Mouse (Mus musculus): ENCODE measurements around the gene Bbs9. TPM values are rescaled to one million over a fixed set of nuclear protein-coding genes. Genes with fewer than 3 reads are reported as not detected.

Gene Bbs9
- polyA plus RNA-seq, 1 experiment from 2014 or later = 20.4 TPM

DNA sequence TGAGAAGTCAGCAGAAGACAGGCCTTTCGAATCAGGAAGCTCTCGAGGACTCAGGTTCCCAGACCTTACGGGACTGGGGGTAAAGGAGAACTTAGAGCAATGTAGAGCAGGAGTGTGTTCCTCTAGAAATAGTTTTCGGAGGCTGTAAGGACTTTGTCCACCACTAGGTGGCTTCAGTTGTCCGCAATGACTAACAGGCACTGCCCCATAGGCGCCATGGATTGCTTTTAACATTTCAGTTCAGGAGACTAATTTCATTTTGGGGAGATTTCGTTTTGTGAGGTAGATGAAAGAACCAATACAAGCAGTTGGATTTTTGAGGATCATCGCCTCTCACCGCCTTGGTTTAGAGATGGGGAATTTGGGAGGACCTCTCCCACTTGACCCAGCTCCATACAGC lies 149.5 kb downstream of the Bbs9 start:
- H3K27me3 ChIP-seq = no peaks in the 10 kb centered on the region
- H3K27ac ChIP-seq = no peak overlapping the region
- no peaks in the 10 kb centered on the region for H3K9me3 ChIP-seq
- no peak overlapping the region for H3K4me3 ChIP-seq (replicated peaks)
- H3K9ac ChIP-seq = no peak overlapping the region
- no peaks in the 10 kb centered on the region for H3K36me3 ChIP-seq (replicated peaks)
- H3K4me2 ChIP-seq = no peak overlapping the region
- no peaks in the 10 kb centered on the region for H3K4me1 ChIP-seq
- ATAC-seq (ENCODE audit: low FRiP score) = no peak
- 58% methylated on average over 9 of the region's 9 CpGs for WGBS

DNA sequence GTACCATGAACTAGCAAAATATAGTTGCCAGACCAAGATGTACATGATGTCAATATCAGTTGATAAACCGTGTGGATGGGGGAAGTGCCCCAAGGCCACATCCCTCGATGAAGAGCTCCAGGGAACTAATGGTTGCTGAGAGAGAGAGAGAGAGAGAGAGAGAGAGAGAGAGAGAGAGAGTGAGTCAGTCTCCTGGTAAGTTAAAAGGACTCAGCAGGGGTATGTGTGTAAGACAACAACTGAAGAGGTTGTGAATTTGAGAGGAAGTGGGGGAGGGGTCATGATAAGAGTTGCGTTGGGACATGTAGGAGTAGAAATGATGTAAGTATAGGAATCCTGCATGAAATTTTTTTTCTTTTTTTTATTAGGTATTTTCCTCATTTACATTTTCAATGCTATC lies 150.5 kb downstream of the Bbs9 start:
- no peaks in the 10 kb centered on the region for H3K36me3 ChIP-seq (replicated peaks)
- no peak overlapping the region for H3K9ac ChIP-seq
- 84% methylated on average over 3 of the region's 3 CpGs for WGBS

DNA sequence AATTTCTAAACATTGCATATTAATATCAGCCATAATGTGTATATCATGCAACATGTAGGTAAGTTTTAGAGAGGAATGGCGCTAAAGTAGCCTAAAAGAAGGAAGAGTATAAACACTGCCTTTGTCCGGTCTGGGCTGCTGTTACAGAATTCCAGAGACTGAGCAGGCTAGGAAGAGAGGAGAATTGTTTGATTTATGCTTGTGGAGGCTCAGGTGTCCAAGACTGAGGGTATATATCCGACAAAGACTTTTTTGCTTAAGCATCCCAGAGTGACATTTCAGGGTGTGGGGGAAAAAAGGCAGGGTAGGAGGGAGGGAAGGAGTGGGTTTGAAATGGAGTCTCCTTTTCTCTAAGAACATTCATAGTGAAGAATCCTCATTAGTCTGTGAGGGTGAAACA lies 152.4 kb downstream of the Bbs9 start:
- Histone ChIP-seq H3K27me3 (no peaks in the 10 kb centered on the region), H3K36me3 (replicated peaks) (no peaks in the 10 kb centered on the region), H3K4me2 (no peak overlapping the region), H3K9me3 (no peaks in the 10 kb centered on the region), H3K9ac (no peak overlapping the region), H3K27ac (no peak overlapping the region), H3K4me1 (no peaks in the 10 kb centered on the region), H3K4me3 (replicated peaks) (no peak overlapping the region)
- no peak for ATAC-seq (ENCODE audit: low FRiP score)
- 83% methylated on average over 3 of the region's 3 CpGs for WGBS

More for the DNA sequence above, 150.5 kb downstream of the Bbs9 start:
- H3K4me1 ChIP-seq = no peaks in the 10 kb centered on the region
- H3K4me2 ChIP-seq = no peak overlapping the region
- no peaks in the 10 kb centered on the region for H3K9me3 ChIP-seq
- H3K4me3 ChIP-seq (replicated peaks) = no peak overlapping the region
- ATAC-seq (ENCODE audit: low FRiP score) = no peak
- H3K27me3 ChIP-seq = no peaks in the 10 kb centered on the region
- H3K27ac ChIP-seq = no peak overlapping the region

DNA sequence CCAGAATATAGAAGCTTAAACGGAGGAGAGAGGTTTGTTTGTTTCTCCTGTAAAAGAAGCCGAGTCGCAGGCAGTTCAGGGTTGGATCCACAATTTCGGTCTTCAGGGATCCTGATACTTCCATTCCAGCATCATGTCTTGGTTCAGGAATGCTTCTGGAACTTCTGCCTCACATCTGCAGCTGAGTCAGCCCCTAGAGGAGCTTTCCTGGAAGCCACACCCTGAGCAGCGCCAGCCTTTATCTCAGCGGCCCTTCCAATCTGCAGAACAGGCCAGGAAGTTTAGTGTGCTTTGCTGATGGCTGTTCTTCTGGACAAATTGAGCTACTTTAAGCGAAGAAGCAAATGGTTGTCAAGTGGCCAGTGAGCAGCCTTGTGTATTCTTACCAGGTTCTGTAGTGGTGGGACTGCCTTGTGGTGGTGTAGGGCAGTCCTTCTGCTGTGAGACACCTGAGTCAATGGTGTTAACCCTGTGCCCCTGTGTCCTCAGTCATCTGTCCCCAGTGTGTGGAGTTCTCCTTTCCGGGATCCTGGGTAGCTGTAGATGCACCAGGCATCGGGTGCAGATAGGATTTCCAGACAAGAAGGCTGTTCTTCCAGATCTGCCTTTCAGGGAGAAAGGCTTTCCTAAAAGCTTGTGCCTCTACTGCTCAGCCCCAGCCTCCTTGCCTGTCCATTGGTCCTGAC lies 157.4 kb downstream of the Bbs9 start:
- H3K4me1 ChIP-seq = no peaks in the 10 kb centered on the region
- H3K36me3 ChIP-seq (replicated peaks) = no peaks in the 10 kb centered on the region
- H3K27ac ChIP-seq = no peak overlapping the region
- ATAC-seq (ENCODE audit: low FRiP score) = no peak
- no peaks in the 10 kb centered on the region for H3K27me3 ChIP-seq
- no peaks in the 10 kb centered on the region for H3K9me3 ChIP-seq
- 90% methylated on average over 9 of the region's 9 CpGs for WGBS
- H3K9ac ChIP-seq = no peak overlapping the region
- H3K4me2 ChIP-seq = no peak overlapping the region
- no peak overlapping the region for H3K4me3 ChIP-seq (replicated peaks)

DNA sequence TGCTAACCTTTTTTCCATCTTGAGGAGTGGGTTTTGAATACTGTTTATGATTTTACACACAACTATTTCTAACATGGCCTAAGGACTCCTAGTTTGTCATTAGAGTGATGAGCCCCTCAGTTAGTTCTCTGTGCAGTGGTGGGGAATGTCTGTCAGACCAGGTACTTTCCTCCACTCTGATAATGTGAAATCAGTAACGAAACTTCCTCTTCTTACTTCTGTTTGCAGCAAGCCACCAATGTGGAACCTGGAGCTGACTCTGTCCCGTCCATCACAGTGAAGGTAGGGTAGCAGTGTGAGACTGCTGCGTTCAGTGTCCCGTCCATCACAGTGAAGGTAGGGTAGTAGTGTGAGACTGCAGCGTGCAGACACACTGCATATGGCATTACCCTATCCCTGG lies 163.0 kb downstream of the Bbs9 start:
- ATAC-seq (ENCODE audit: low FRiP score) = no peak
- no peak overlapping the region for H3K4me2 ChIP-seq
- 0 out of 2 replicates have a peak, but pooled peaks cover 4% of the 10 kb centered on the region for H3K4me1 ChIP-seq
- H3K27ac ChIP-seq = no peak overlapping the region
- no peak overlapping the region for H3K9ac ChIP-seq
- H3K4me3 ChIP-seq (replicated peaks) = no peak overlapping the region
- H3K27me3 ChIP-seq = no peaks in the 10 kb centered on the region
- no peaks in the 10 kb centered on the region for H3K9me3 ChIP-seq
- WGBS = 93% methylated on average over 5 of the region's 5 CpGs
- no peaks in the 10 kb centered on the region for H3K36me3 ChIP-seq (replicated peaks)

DNA sequence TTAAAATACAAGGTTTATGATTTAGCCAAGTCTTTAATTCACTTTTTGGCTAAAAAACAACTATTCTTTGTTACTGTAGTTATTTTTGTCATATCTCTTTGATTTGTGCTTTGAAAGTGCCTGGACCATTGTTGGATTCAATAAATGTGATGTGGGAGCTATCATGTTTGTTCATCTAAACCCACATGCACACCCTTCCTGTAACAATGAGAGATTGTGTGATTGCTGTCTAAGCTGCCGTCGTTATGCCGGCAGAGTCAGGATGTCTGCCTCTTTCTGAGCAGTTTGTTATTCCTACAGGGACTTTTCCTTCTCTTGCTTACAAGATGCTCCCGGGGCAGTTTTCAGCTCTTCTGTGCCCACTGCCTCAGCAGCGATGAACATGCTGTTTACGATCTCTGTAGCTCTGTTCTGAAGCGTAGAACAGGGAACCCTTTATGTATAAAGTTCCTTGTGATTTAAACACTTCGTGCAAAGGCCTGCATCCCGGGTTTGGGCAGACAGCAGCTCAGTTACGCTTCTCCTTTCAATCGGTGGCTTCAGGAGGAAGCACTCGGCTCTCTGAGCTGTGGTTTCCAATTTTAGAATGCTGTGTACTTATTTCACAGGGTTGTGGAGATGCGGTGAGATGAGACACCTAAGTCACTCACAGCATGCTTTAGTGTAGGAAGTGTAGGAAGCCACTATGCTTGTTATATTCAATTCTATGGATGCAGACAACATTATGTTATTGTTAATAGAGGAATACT lies 165.3 kb downstream of the Bbs9 start:
- no peak overlapping the region for H3K9ac ChIP-seq
- H3K27ac ChIP-seq = no peak overlapping the region
- 71% methylated on average over 13 of the region's 13 CpGs for WGBS
- no peak overlapping the region for H3K4me3 ChIP-seq (replicated peaks)
- no peak for ATAC-seq (ENCODE audit: low FRiP score)
- H3K4me2 ChIP-seq = no peak overlapping the region
- H3K4me1 ChIP-seq = 0 out of 2 replicates have a peak, but pooled peaks cover 4% of the 10 kb centered on the region
- no peaks in the 10 kb centered on the region for H3K27me3 ChIP-seq
- no peaks in the 10 kb centered on the region for H3K36me3 ChIP-seq (replicated peaks)
- H3K9me3 ChIP-seq = no peaks in the 10 kb centered on the region

DNA sequence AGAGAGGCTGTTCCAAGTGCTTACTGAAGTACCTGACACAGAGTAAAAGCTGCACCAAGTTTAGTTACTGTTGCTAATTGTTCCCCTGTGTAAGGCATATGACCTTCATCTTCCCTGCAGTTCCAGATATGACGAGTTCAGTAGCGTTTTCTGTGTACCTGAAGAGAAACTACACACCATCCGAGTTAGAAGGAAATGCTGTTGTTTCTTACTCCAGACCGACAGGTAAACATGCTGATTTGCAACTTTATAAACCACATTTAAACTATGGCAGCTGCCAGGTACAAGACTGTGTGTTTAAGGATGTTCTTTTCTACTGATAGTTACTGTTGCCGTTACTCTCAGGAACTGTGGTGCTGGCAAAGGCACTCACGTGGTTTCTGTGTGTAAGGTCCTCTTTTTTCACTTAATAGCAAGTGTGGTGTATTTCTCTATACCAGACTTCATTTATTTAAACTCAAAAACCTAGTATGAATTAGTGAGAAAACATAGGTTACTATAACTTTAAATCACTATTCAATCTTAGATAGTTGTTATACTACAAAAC lies 170.4 kb downstream of the Bbs9 start:
- no peak for ATAC-seq (ENCODE audit: low FRiP score)
- no peak overlapping the region for H3K4me3 ChIP-seq (replicated peaks)
- H3K4me2 ChIP-seq = no peak overlapping the region
- no peaks in the 10 kb centered on the region for H3K9me3 ChIP-seq
- no peaks in the 10 kb centered on the region for H3K36me3 ChIP-seq (replicated peaks)
- H3K4me1 ChIP-seq = 0 out of 2 replicates have a peak, but pooled peaks cover 4% of the 10 kb centered on the region
- H3K27me3 ChIP-seq = no peaks in the 10 kb centered on the region
- H3K9ac ChIP-seq = no peak overlapping the region
- WGBS = 89% methylated on average over 6 of the region's 6 CpGs
- H3K27ac ChIP-seq = no peak overlapping the region

DNA sequence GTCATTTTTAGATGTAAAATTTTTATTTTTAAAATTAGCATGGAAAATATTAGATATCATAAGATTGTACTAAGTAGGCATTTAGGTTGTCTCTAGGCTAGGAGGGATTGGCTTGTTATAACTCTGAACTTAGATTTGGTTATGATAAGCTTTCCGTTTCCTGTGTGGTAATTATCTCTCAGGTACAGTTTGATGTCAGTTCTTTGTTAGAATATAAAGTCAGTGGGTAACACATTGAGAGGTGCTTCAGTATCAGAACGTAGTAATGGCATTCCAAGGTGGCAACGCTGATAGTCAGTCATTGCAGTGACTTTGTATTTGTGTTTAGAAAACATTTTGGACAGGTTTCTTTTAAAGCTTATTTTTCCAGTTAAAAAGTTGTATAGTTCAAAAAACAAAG lies 170.9 kb downstream of the Bbs9 start:
- Histone ChIP-seq H3K4me1 (0 out of 2 replicates have a peak, but pooled peaks cover 4% of the 10 kb centered on the region), H3K27me3 (no peaks in the 10 kb centered on the region), H3K36me3 (replicated peaks) (no peaks in the 10 kb centered on the region), H3K4me3 (replicated peaks) (no peak overlapping the region), H3K9me3 (0 out of 2 replicates have a peak, but pooled peaks cover 1% of the 10 kb centered on the region), H3K9ac (no peak overlapping the region), H3K4me2 (no peak overlapping the region), H3K27ac (no peak overlapping the region)
- WGBS = 91% methylated on average over 3 of the region's 3 CpGs
- ATAC-seq (ENCODE audit: low FRiP score) = no peak

DNA sequence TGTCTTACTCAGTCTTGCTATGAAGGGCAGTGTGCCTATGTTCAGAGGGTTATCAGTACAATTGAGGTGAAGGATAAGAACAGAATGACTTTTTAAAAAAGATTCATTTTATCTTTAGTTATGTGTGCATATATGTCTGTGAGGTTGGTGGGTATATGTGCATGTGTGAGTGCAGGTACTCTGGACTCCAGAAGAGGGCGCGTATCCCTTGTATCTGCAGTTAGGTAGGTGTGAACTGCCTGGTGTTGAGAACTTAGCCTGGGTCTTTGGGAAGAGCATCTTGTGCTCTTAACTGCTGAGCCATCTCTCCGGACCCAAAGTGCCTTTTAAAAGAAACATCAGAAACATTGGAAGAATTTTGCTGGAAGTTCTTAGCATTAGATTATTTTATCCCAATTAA lies 172.6 kb downstream of the Bbs9 start:
- ATAC-seq (ENCODE audit: low FRiP score) = no peak
- H3K36me3 ChIP-seq (replicated peaks) = no peaks in the 10 kb centered on the region; the same call in 1 of the 2 replicates
- no peaks in the 10 kb centered on the region for H3K4me1 ChIP-seq
- H3K4me3 ChIP-seq (replicated peaks) = no peak overlapping the region
- no peak overlapping the region for H3K9ac ChIP-seq
- 100% methylated on average over 3 of the region's 3 CpGs for WGBS
- H3K9me3 ChIP-seq = 0 out of 2 replicates have a peak, but pooled peaks cover 5% of the 10 kb centered on the region
- no peak overlapping the region for H3K4me2 ChIP-seq
- H3K27ac ChIP-seq = no peak overlapping the region
- no peaks in the 10 kb centered on the region for H3K27me3 ChIP-seq

DNA sequence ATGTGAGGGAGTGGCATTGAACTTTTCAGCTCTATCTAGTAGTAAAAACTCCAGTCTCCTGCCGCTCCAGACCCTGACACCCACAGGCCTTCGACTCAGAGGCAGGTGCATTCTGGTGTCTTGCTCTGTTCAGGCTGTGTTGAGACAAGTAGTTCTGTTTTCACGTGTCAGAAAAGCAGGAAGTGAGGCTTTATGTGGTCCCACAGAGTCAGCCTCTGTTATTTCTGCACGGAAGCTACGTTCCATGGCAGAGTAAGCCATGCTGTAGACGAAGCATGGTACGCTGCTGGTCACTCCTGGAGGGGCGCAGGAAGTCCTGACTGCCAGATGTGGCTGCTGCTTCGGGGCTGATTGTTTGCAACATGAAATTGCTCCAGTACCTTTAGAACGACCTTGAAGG lies 174.1 kb downstream of the Bbs9 start:
- 0 out of 2 replicates have a peak, but pooled peaks cover 5% of the 10 kb centered on the region for H3K9me3 ChIP-seq
- 88% methylated on average over 10 of the region's 10 CpGs for WGBS
- no peak for ATAC-seq (ENCODE audit: low FRiP score)

DNA sequence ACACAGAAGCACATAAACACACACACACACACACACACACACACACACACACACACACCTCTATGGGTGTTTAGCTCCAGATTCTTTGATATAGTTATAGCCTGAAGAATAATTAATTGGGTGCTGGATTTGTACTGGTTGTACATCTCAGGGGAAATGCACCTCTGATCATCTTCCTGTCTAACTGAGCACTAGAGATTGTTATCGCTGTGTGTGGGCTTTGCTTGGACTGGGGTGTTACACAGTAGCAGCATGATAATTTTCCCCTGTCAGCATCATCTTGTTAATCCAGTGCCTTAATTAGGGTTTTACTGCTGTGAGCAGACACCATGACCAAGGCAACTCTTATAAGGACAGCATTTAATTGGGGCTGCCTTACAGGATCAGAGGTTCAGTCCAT lies 175.3 kb downstream of the Bbs9 start:
- no peak overlapping the region for H3K4me3 ChIP-seq (replicated peaks)
- no peaks in the 10 kb centered on the region; the same call in 1 of the 2 replicates for H3K36me3 ChIP-seq (replicated peaks)
- no peaks in the 10 kb centered on the region for H3K4me1 ChIP-seq
- WGBS = 96% methylated on average over 1 of the region's 1 CpGs
- H3K27me3 ChIP-seq = no peaks in the 10 kb centered on the region
- H3K9ac ChIP-seq = no peak overlapping the region
- no peak for ATAC-seq (ENCODE audit: low FRiP score)
- 0 out of 2 replicates have a peak, but pooled peaks cover 5% of the 10 kb centered on the region for H3K9me3 ChIP-seq
- H3K27ac ChIP-seq = no peak overlapping the region
- H3K4me2 ChIP-seq = no peak overlapping the region

More for the DNA sequence above, 174.1 kb downstream of the Bbs9 start:
- Histone ChIP-seq H3K9ac (no peak overlapping the region), H3K4me2 (no peak overlapping the region), H3K36me3 (replicated peaks) (no peaks in the 10 kb centered on the region; the same call in 1 of the 2 replicates), H3K4me3 (replicated peaks) (no peak overlapping the region), H3K27ac (no peak overlapping the region), H3K4me1 (no peaks in the 10 kb centered on the region), H3K27me3 (no peaks in the 10 kb centered on the region)

DNA sequence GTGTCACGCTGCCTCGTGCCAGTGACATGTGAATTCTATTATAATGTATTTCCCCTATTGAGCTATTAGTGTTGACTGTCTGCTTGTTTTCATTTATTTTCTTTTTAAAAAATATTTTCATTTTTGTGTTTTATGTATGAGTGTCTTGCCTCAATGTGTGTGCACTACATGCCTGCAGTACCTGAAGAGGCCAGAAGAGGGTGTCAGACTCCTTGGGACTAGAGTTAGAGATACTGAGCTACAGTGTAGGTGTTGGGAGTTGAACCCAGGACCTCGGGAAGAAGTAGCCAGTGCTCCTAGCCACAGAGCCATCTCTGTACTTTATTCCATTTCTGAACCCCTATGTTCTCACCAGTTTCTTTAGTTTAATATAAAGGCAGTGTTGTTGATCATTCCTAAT lies 176.1 kb downstream of the Bbs9 start:
- H3K4me3 ChIP-seq (replicated peaks) = no peak overlapping the region
- no peak overlapping the region for H3K4me2 ChIP-seq
- 0 out of 2 replicates have a peak, but pooled peaks cover 5% of the 10 kb centered on the region for H3K9me3 ChIP-seq
- no peak for ATAC-seq (ENCODE audit: low FRiP score)
- WGBS = 94% methylated on average over 3 of the region's 3 CpGs
- H3K36me3 ChIP-seq (replicated peaks) = no peaks in the 10 kb centered on the region; the same call in 1 of the 2 replicates
- no peaks in the 10 kb centered on the region for H3K27me3 ChIP-seq
- H3K4me1 ChIP-seq = no peaks in the 10 kb centered on the region
- no peak overlapping the region for H3K9ac ChIP-seq
- H3K27ac ChIP-seq = no peak overlapping the region

Data from forebrain, embryonic 12.5 days (tissue).